Mouse (Mus musculus) midbrain, embryonic 16.5 days (tissue): ENCODE results near the gene Gpr33. TPM values are rescaled to one million over a fixed set of nuclear protein-coding genes. Genes with fewer than 3 reads are reported as not detected.

Source experiments
- ATAC-seq: fragments of 200-750 bp; cut with Nextera tagmentation; 2 replicates; pipeline ENCODE4 v1.8.0; 2017; ENCODE audit warnings: moderate TSS enrichment
- H3K27ac ChIP-seq: fragments of 300-500 bp; sonication (generic); 2 replicates; pipeline ENCODE4 v1.5.1; 2014; ENCODE audit warnings: mild to moderate bottlenecking, low read length, mixed read lengths
- H3K27me3 ChIP-seq: fragments of 300-500 bp; sonication (generic); 2 replicates; pipeline ENCODE4 v1.6.1; 2014; ENCODE audit warnings: low read depth, low read length, mixed read lengths; ENCODE audit not compliant: control insufficient read depth, insufficient read depth
- H3K36me3 ChIP-seq: fragments of 300-500 bp; sonication (generic); 2 replicates; pipeline ENCODE4 v1.6.1; 2014; ENCODE audit warnings: mild to moderate bottlenecking, low read length, moderate library complexity, mixed read lengths; ENCODE audit not compliant: control insufficient read depth, insufficient read depth
- H3K4me1 ChIP-seq: fragments of 300-500 bp; sonication (generic); 2 replicates; pipeline ENCODE4 v1.6.1; 2014; ENCODE audit warnings: mild to moderate bottlenecking, low read length, mixed read lengths; ENCODE audit not compliant: control insufficient read depth, insufficient read depth
- H3K4me2 ChIP-seq: fragments of 300-500 bp; sonication (generic); 2 replicates; pipeline ENCODE4 v1.6.1; 2014; ENCODE audit warnings: mild to moderate bottlenecking, low read length, mixed read lengths
- H3K4me3 ChIP-seq: fragments of 300-500 bp; sonication (generic); 2 replicates; pipeline ENCODE4 v1.5.1; 2014; ENCODE audit warnings: low read depth, mild to moderate bottlenecking, low read length, moderate library complexity, mixed read lengths
- H3K9ac ChIP-seq: fragments of 300-500 bp; sonication (generic); 2 replicates; pipeline ENCODE4 v1.6.1; 2014; ENCODE audit warnings: low read depth, low read length, mixed read lengths
- H3K9me3 ChIP-seq: fragments of 300-500 bp; sonication (generic); replicated peaks from 2 replicates; pipeline ENCODE4 v1.6.1; 2014; ENCODE audit warnings: mild to moderate bottlenecking, low read length, mixed read lengths; ENCODE audit not compliant: control insufficient read depth, poor library complexity, severe bottlenecking
- WGBS: fragments of 180-500 bp; shearing (Covaris S2); extraction: QIAGEN DNeasy Blood & Tissue Kit; methylation state at CpG from one replicate; pipeline ENCODE4 v1.1.7; 2014; 5-methylcytosine and 5-hydroxymethylcytosine counted together
- polyA plus RNA-seq: library from polyadenylated mRNA; unstranded; fragments of >200 nt; fragmentation: Nextera tagmentation; extraction: Ambion mirVana; gene quantifications from 2 replicates; pipeline ENCODE4 v1.2.1, GENCODE M21; 2015

Gene Gpr33
- polyA plus RNA-seq, 1 experiment from 2014 or later = not detected

- Histone ChIP-seq H3K9ac (no peak overlapping the region), H3K27me3 (no peaks in the 10 kb centered on the region), H3K4me2 (no peak overlapping the region), H3K9me3 (no peaks in the 10 kb centered on the region), H3K27ac (no peak overlapping the region), H3K36me3 (peaks cover 11% of the 10 kb centered on the region; the same call in 1 of the 2 replicates), H3K4me3 (no peak overlapping the region), H3K4me1 (no peaks in the 10 kb centered on the region)
- WGBS = 93% methylated on average over 9 of the region's 9 CpGs
- ATAC-seq = no peak
These were observed 29.4 kb downstream of the Gpr33 start for GRCm38 (mm10) chr12:51998366-51998932.

DNA sequence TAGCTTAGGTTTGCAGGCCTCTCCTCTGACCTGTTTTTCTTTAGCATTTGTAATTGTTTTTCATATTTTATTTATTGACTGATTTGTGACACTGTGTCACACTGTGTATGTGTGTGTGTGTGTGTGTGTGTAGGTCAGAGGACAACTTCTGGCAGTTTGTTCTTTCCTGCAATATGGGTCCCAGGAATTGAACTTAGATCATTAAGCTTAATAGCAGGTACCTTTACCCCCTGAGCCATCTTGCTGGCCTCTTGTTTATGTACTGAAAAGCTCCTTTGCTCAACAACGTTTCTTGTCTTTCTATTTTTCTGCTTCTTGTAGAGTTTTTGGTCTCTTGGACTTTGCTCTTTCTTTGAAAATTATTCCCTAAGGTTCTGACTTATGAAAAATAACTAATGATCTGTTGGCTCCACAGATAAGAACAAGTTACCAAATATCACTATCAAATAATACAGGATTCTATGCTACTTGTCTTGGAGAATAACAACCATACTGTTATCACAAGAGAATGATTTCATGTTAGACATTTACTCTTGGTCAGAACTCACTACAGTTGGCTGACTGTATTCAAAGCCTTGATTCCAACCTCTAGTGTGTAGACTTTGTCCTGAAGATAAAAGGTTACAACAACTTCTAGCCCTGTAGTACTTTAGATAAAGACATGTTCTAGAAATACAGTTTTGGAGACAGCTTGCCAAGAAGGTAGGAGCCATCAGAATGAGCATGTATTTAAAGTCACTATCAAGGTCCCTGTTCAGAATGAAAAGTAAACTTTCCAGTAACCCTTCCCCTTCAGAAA is 31.9 kb downstream of the Gpr33 start:
- Histone ChIP-seq H3K27me3 (no peaks in the 10 kb centered on the region), H3K27ac (no peak overlapping the region), H3K4me1 (no peaks in the 10 kb centered on the region), H3K9ac (no peak overlapping the region), H3K4me3 (no peak overlapping the region), H3K4me2 (no peak overlapping the region), H3K9me3 (no peaks in the 10 kb centered on the region), H3K36me3 (peaks cover 11% of the 10 kb centered on the region; the same call in 1 of the 2 replicates)
- ATAC-seq = no peak
- 81% methylated on average over 1 of the region's 1 CpGs for WGBS

DNA sequence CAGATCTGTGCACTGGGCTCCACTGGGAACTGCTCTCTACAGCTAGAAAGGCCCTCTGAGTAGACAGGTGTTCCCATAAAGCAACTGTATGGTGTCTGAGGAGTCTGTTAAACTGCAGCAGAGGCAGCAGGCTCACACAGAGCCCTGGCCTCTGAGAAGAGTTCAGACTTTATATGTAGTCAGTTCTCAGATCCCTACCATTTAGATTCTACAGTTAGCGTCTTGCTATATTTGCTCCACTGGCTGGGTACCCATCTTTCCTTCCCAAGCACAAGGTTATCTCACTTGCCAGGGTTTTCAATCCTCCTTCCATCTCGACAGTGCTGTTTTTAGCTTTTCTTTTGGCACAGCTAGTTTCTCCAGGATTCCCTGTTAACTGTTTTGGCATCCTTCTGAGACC is 37.2 kb downstream of the Gpr33 start:
- no peak overlapping the region for H3K4me2 ChIP-seq
- 83% methylated on average over 2 of the region's 2 CpGs for WGBS
- H3K9ac ChIP-seq = no peak overlapping the region
- no peaks in the 10 kb centered on the region for H3K9me3 ChIP-seq
- no peak overlapping the region for H3K27ac ChIP-seq
- H3K36me3 ChIP-seq = no peaks in the 10 kb centered on the region
- no peaks in the 10 kb centered on the region for H3K27me3 ChIP-seq
- no peaks in the 10 kb centered on the region for H3K4me1 ChIP-seq
- no peak for ATAC-seq
- H3K4me3 ChIP-seq = no peak overlapping the region

DNA sequence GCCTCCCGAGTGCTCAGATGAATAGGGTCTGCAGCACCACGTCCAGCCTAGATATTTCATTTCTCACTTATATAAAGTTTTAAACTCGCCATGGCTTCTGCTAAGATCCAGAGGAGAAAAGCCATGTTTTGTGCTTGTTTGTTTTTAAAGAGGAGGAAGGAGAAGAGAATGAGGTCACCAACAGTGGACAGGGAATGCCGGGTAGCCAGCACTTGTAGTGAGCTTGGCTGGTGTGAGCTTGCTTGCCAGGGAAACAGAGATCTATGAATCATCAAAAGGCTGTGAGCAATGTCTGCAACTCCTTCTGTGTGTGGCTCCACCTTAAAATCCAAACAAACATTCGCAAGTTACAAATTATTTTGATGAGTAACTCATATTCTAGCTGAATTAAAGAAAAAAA is 39.3 kb downstream of the Gpr33 start:
- Histone ChIP-seq H3K4me3 (no peak overlapping the region), H3K27ac (no peak overlapping the region), H3K9me3 (no peaks in the 10 kb centered on the region), H3K36me3 (no peaks in the 10 kb centered on the region), H3K4me1 (no peaks in the 10 kb centered on the region), H3K27me3 (no peaks in the 10 kb centered on the region), H3K4me2 (no peak overlapping the region), H3K9ac (no peak overlapping the region)
- no peak for ATAC-seq
- whole genome bisulfite sequencing = 89% methylated on average over 5 of the region's 5 CpGs

DNA sequence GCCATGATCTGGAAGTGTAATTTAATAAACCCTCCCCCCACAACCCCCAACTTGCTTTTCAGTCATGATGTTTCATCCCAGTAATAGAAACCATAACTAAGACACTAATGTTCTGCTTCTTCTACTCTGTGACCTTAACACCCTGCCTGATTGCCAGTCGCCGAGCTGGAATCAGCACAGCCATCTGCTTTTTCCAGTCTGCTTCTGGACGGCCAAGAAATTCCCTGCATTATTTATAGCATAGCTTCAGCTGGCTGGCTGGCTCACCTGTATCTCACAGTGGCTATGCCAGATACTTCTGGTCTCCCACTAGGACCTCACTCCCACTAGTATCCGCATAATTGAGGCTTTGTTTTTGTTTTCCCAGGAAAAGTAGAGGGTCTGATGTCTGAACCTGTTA is 42.0 kb downstream of the Gpr33 start:
- ATAC-seq = no peak
- Histone ChIP-seq H3K4me3 (no peak overlapping the region), H3K36me3 (no peaks in the 10 kb centered on the region), H3K9ac (no peak overlapping the region), H3K9me3 (no peaks in the 10 kb centered on the region), H3K27me3 (no peaks in the 10 kb centered on the region), H3K4me2 (no peak overlapping the region), H3K4me1 (no peaks in the 10 kb centered on the region), H3K27ac (no peak overlapping the region)
- WGBS = 82% methylated on average over 4 of the region's 4 CpGs

DNA sequence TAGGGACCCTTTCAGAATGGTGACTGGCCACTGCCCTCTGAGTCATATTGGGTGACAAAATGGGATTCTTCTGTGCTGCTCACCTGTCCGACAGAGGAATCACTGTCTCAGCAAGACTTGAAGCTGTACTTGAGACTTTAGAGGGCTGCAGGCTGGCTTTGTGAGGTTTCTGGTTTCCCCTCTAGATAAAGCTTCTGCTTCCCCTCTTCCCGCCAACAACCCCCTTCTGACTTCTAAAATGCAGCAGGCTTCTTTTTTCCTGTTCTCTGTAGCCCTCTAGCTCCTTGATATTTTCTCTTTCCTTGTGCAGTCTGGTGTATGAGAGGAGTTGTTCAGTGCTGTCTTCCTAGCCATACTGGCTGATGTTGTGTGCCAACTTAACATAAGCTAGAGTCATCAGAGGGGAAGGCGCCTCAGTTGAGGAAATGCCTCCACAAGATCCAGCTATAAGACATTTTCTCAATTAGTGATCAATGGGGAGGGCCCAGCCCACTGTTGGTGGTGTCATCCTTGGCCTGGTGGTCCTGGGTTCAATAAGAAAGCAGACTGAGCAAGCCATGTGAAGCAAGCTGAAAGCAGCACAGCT is 42.6 kb downstream of the Gpr33 start:
- Histone ChIP-seq H3K4me2 (no peak overlapping the region), H3K4me3 (no peak overlapping the region), H3K4me1 (no peaks in the 10 kb centered on the region), H3K27me3 (no peaks in the 10 kb centered on the region), H3K9me3 (no peaks in the 10 kb centered on the region), H3K9ac (no peak overlapping the region), H3K27ac (no peak overlapping the region), H3K36me3 (no peaks in the 10 kb centered on the region)
- WGBS = 96% methylated on average over 3 of the region's 3 CpGs
- no peak for ATAC-seq

DNA sequence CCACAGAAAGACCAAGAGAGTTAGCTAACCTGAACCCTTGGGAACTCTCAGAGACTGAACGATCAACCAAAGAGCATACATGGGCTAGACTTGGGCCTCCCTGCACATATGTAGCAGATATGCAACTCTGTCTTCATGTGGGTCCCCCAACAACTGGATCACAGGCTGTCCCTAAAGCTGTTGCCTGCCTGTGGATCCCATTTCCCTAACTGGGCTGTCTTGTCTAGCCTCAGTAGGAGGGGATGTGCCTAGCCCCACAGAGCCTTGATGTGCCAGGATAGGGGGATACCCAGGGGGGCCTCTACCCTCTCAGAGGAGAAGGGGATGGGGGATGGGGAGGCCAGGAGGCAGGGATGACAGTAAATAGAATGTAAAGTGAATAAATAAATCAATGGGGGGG is 44.2 kb downstream of the Gpr33 start:
- 88% methylated on average over 1 of the region's 1 CpGs for WGBS
- Histone ChIP-seq H3K36me3 (no peaks in the 10 kb centered on the region), H3K9ac (no peak overlapping the region), H3K27me3 (no peaks in the 10 kb centered on the region), H3K27ac (no peak overlapping the region), H3K4me1 (no peaks in the 10 kb centered on the region), H3K4me3 (no peak overlapping the region), H3K9me3 (no peaks in the 10 kb centered on the region), H3K4me2 (no peak overlapping the region)
- ATAC-seq = no peak

DNA sequence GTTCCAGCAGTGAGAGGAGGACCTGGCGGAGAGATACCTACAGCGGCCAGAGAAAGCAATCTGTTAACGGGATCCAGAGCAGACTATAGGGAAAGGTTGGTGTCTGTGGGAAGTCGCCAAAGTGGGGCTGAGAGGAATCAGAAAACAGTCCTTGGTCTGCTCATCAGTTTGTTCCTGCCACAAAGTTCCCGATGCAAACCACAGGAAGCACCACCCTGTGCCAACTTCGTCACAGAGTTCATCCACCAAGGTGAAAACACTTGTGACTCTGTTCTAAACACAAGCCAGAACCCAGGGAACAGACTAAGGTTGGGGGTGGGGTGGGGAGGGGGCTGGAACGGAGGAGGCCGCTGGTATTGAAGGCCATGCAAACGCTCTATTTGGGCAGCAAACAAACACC is 51.3 kb downstream of the Gpr33 start:
- ATAC-seq = no peak
- no peaks in the 10 kb centered on the region for H3K9me3 ChIP-seq
- H3K4me2 ChIP-seq = no peak overlapping the region
- no peaks in the 10 kb centered on the region for H3K36me3 ChIP-seq
- H3K27me3 ChIP-seq = no peaks in the 10 kb centered on the region
- no peak overlapping the region for H3K9ac ChIP-seq
- no peak overlapping the region for H3K27ac ChIP-seq
- peaks cover under 1% of the 10 kb centered on the region; the same call in 1 of the 2 replicates for H3K4me1 ChIP-seq
- WGBS = 79% methylated on average over 9 of the region's 9 CpGs
- no peak overlapping the region for H3K4me3 ChIP-seq

GRCm38 (mm10) chr12:51974381-51974780 is 53.5 kb downstream of the Gpr33 start:
- ATAC-seq = no peak

More at GRCm38 (mm10) chr12:51974381-51974780, 53.5 kb downstream of the Gpr33 start:
- H3K4me3 ChIP-seq = no peak overlapping the region
- no peak overlapping the region for H3K27ac ChIP-seq
- no peaks in the 10 kb centered on the region for H3K36me3 ChIP-seq
- peaks cover 13% of the 10 kb centered on the region for H3K4me1 ChIP-seq
- H3K27me3 ChIP-seq = no peaks in the 10 kb centered on the region
- H3K4me2 ChIP-seq = no peak overlapping the region
- H3K9ac ChIP-seq = no peak overlapping the region
- no peaks in the 10 kb centered on the region for H3K9me3 ChIP-seq
- 95% methylated on average over 1 of the region's 1 CpGs for WGBS
